Mouse (Mus musculus): ENCODE data around the gene Dmp1. TPM values are rescaled to one million over a fixed set of nuclear protein-coding genes. Genes with fewer than 3 reads are reported as not detected.

Gene Dmp1
- polyA plus RNA-seq, 1 experiment from 2014 or later: 0.48 TPM

- Histone ChIP-seq H3K4me3 (no peak overlapping the region), H3K9me3 (no peaks in the 10 kb centered on the region), H3K27me3 (replicated peaks) (no peaks in the 10 kb centered on the region), H3K36me3 (replicated peaks) (no peaks in the 10 kb centered on the region), H3K27ac (no peak overlapping the region), H3K9ac (no peak overlapping the region), H3K4me2 (no peak overlapping the region), H3K4me1 (no peaks in the 10 kb centered on the region)
- WGBS: 84% methylated on average over 11 of the region's 11 CpGs
- ATAC-seq (replicated peaks): no peak
Observed at GRCm38 (mm10) chr5:104212531-104212930, 10.1 kb downstream of the Dmp1 start.

GRCm38 (mm10) chr5:104218926-104219325, 16.5 kb downstream of the Dmp1 start:
- Histone ChIP-seq H3K36me3 (replicated peaks) (no peaks in the 10 kb centered on the region), H3K4me2 (no peak overlapping the region), H3K9ac (no peak overlapping the region), H3K4me3 (no peak overlapping the region), H3K27me3 (replicated peaks) (no peaks in the 10 kb centered on the region), H3K9me3 (no peaks in the 10 kb centered on the region), H3K27ac (no peak overlapping the region), H3K4me1 (no peaks in the 10 kb centered on the region)
- 31% methylated on average over 5 of the region's 5 CpGs for WGBS
- peak; percentile 56; the same call in 1 of the 2 replicates for ATAC-seq (replicated peaks)

GRCm38 (mm10) chr5:104224299-104224698, 21.9 kb downstream of the Dmp1 start:
- no peaks in the 10 kb centered on the region for H3K9me3 ChIP-seq
- H3K4me1 ChIP-seq: no peaks in the 10 kb centered on the region
- no peak overlapping the region for H3K27ac ChIP-seq
- no peak overlapping the region for H3K4me3 ChIP-seq
- no peaks in the 10 kb centered on the region for H3K27me3 ChIP-seq (replicated peaks)
- no peak for ATAC-seq (replicated peaks)
- 85% methylated on average over 3 of the region's 3 CpGs for WGBS
- H3K36me3 ChIP-seq (replicated peaks): no peaks in the 10 kb centered on the region
- no peak overlapping the region for H3K4me2 ChIP-seq
- no peak overlapping the region for H3K9ac ChIP-seq

- no peaks in the 10 kb centered on the region for H3K27me3 ChIP-seq (replicated peaks)
- no peaks in the 10 kb centered on the region for H3K9me3 ChIP-seq
- ATAC-seq (replicated peaks): no peak
- no peak overlapping the region for H3K9ac ChIP-seq
- H3K4me3 ChIP-seq: no peak overlapping the region
- H3K4me2 ChIP-seq: no peak overlapping the region
- no peaks in the 10 kb centered on the region for H3K36me3 ChIP-seq (replicated peaks)
- no peak overlapping the region for H3K27ac ChIP-seq
- H3K4me1 ChIP-seq: no peaks in the 10 kb centered on the region
Observed at GRCm38 (mm10) chr5:104224750-104225149, 22.3 kb downstream of the Dmp1 start.

GRCm38 (mm10) chr5:104228497-104228896, 26.1 kb downstream of the Dmp1 start:
- no peak overlapping the region for H3K27ac ChIP-seq
- no peaks in the 10 kb centered on the region for H3K36me3 ChIP-seq (replicated peaks)
- 23% methylated on average over 1 of the region's 1 CpGs for WGBS
- ATAC-seq (replicated peaks): no peak
- H3K4me1 ChIP-seq: no peaks in the 10 kb centered on the region
- no peaks in the 10 kb centered on the region for H3K9me3 ChIP-seq
- no peak overlapping the region for H3K9ac ChIP-seq
- no peaks in the 10 kb centered on the region for H3K27me3 ChIP-seq (replicated peaks)
- H3K4me3 ChIP-seq: no peak overlapping the region
- no peak overlapping the region for H3K4me2 ChIP-seq

- Histone ChIP-seq H3K36me3 (replicated peaks) (no peaks in the 10 kb centered on the region), H3K27ac (no peak overlapping the region), H3K27me3 (replicated peaks) (no peaks in the 10 kb centered on the region), H3K4me3 (no peak overlapping the region), H3K9me3 (no peaks in the 10 kb centered on the region), H3K9ac (no peak overlapping the region), H3K4me2 (no peak overlapping the region), H3K4me1 (no peaks in the 10 kb centered on the region)
- WGBS: 81% methylated on average over 8 of the region's 8 CpGs
- ATAC-seq (replicated peaks): no peak
Observed at GRCm38 (mm10) chr5:104236741-104237140, 34.3 kb downstream of the Dmp1 start.

GRCm38 (mm10) chr5:104239674-104240378, 37.4 kb downstream of the Dmp1 start:
- Histone ChIP-seq H3K9me3 (no peaks in the 10 kb centered on the region), H3K36me3 (replicated peaks) (no peaks in the 10 kb centered on the region), H3K9ac (no peak overlapping the region), H3K4me1 (no peaks in the 10 kb centered on the region), H3K4me3 (no peak overlapping the region), H3K4me2 (no peak overlapping the region), H3K27me3 (replicated peaks) (no peaks in the 10 kb centered on the region), H3K27ac (no peak overlapping the region)
- 81% methylated on average over 9 of the region's 9 CpGs for WGBS
- ATAC-seq (replicated peaks): no peak

- Histone ChIP-seq H3K36me3 (replicated peaks) (no peaks in the 10 kb centered on the region), H3K4me3 (no peak overlapping the region), H3K4me2 (no peak overlapping the region), H3K4me1 (no peaks in the 10 kb centered on the region), H3K27me3 (replicated peaks) (no peaks in the 10 kb centered on the region), H3K9me3 (no peaks in the 10 kb centered on the region), H3K27ac (no peak overlapping the region), H3K9ac (no peak overlapping the region)
- ATAC-seq (replicated peaks): no peak
- WGBS: 89% methylated on average over 2 of the region's 2 CpGs
Observed at GRCm38 (mm10) chr5:104244261-104244660, 41.8 kb downstream of the Dmp1 start.

- no peaks in the 10 kb centered on the region for H3K4me1 ChIP-seq
- H3K27me3 ChIP-seq (replicated peaks): no peaks in the 10 kb centered on the region
- H3K9ac ChIP-seq: no peak overlapping the region
- 90% methylated on average over 5 of the region's 5 CpGs for WGBS
- no peaks in the 10 kb centered on the region for H3K9me3 ChIP-seq
- H3K36me3 ChIP-seq (replicated peaks): no peaks in the 10 kb centered on the region
- H3K27ac ChIP-seq: no peak overlapping the region
- H3K4me2 ChIP-seq: no peak overlapping the region
- ATAC-seq (replicated peaks): no peak
- H3K4me3 ChIP-seq: no peak overlapping the region
Observed at GRCm38 (mm10) chr5:104251811-104252210, 49.4 kb downstream of the Dmp1 start.

- H3K27me3 ChIP-seq (replicated peaks): no peaks in the 10 kb centered on the region
- H3K36me3 ChIP-seq (replicated peaks): no peaks in the 10 kb centered on the region
- no peak overlapping the region for H3K4me2 ChIP-seq
- 68% methylated on average over 3 of the region's 3 CpGs for WGBS
- H3K9ac ChIP-seq: no peak overlapping the region
- H3K9me3 ChIP-seq: no peaks in the 10 kb centered on the region
- H3K27ac ChIP-seq: no peak overlapping the region
- no peak for ATAC-seq (replicated peaks)
- no peak overlapping the region for H3K4me3 ChIP-seq
- H3K4me1 ChIP-seq: no peaks in the 10 kb centered on the region
Observed at GRCm38 (mm10) chr5:104256585-104256984, 54.2 kb downstream of the Dmp1 start.

GRCm38 (mm10) chr5:104261908-104262461, 59.6 kb downstream of the Dmp1 start:
- no peak for ATAC-seq (replicated peaks)
- Histone ChIP-seq H3K27me3 (replicated peaks) (no peaks in the 10 kb centered on the region), H3K4me2 (no peak overlapping the region), H3K9me3 (no peaks in the 10 kb centered on the region), H3K4me1 (no peaks in the 10 kb centered on the region), H3K36me3 (replicated peaks) (no peaks in the 10 kb centered on the region), H3K4me3 (no peak overlapping the region), H3K27ac (no peak overlapping the region), H3K9ac (no peak overlapping the region)
- WGBS: 85% methylated on average over 4 of the region's 4 CpGs

GRCm38 (mm10) chr5:104263014-104263776, 60.8 kb downstream of the Dmp1 start:
- H3K36me3 ChIP-seq (replicated peaks): no peaks in the 10 kb centered on the region
- no peak for ATAC-seq (replicated peaks)
- 89% methylated on average over 13 of the region's 13 CpGs for WGBS

More at GRCm38 (mm10) chr5:104263014-104263776, 60.8 kb downstream of the Dmp1 start:
- no peaks in the 10 kb centered on the region for H3K9me3 ChIP-seq
- H3K27me3 ChIP-seq (replicated peaks): no peaks in the 10 kb centered on the region
- H3K4me2 ChIP-seq: no peak overlapping the region
- H3K9ac ChIP-seq: no peak overlapping the region
- no peak overlapping the region for H3K27ac ChIP-seq
- H3K4me1 ChIP-seq: no peaks in the 10 kb centered on the region
- no peak overlapping the region for H3K4me3 ChIP-seq
